Mouse (Mus musculus) left cerebral cortex, postnatal 25 days (tissue): ENCODE results near the gene Strc. TPM values are rescaled to one million over a fixed set of nuclear protein-coding genes. Genes with fewer than 3 reads are reported as not detected.
A peak's percentile ranks its signal among the peaks of the same experiment; 100 is the strongest.

ENCODE experiments used
- DNase-seq, 2 experiments: peaks; one replicate each; pipeline ENCODE4 v3.0.0; 2022; ENCODE audit warnings: low spot score in 2 of 2, mixed read lengths in 1 of 2
- intact Hi-C: fragments of 180-260 bp; cut with DNase I; formaldehyde crosslinking; loops from one replicate; pipeline ENCODE4 v1.15.1; 2025
- total RNA-seq, 2 experiments: library from RNA; stranded (reverse); gene quantifications; 2 replicates each; pipeline ENCODE4 v1.2.3; 2021

The Strc gene
- total RNA-seq, 2 experiments from 2014 or later, result 0.09 to 0.62 TPM

- intact Hi-C loops, result loop anchor here (5.0 kb wide), 1 partner anchor 161 kb away; no protein-coding TSS in a partner anchor
These were observed 28.6 kb downstream of the Strc start for GRCm38 (mm10) chr2:121358381-121358780.

GRCm38 (mm10) chr2:121357961-121358360, 29.0 kb downstream of the Strc start:
- intact Hi-C loops, result loop anchor here (2.0 to 5.0 kb wide), 2 partner anchors 39 to 161 kb away; no protein-coding TSS in a partner anchor

More at GRCm38 (mm10) chr2:121358381-121358780, 28.6 kb downstream of the Strc start:
- peak; percentile 84 to 92 for DNase-seq

DNA sequence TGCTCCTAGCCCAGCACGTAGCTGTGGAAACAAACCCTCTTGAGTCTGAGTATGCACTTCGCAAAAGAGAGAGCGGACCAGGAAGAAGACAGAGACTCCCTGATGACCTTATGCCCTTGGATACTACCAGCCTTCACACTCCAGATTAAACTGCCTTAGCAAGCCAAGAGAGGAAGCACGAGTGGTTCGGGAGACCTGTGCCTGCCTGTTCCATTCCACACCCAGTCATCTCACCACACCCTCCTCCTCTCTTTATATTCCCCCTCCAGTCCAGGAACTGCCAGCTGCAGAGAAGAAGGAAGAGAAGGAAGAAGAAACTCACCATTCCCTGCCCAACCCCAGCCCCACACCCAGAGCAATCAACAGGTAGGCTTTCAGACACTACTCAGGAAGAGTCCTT, 29.5 kb downstream of the Strc start, which contains the start of gene Ckmt1:
Ckmt1 (plus strand) TSS at position 221 of the 400 bp plus-strand sequence.
- intact Hi-C loops, result loop anchor here (2.0 to 5.0 kb wide), 2 partner anchors 39 to 160 kb away; no protein-coding TSS in a partner anchor
- no peak for DNase-seq

More at GRCm38 (mm10) chr2:121357961-121358360, 29.0 kb downstream of the Strc start:
- DNase-seq, result no peak

DNA sequence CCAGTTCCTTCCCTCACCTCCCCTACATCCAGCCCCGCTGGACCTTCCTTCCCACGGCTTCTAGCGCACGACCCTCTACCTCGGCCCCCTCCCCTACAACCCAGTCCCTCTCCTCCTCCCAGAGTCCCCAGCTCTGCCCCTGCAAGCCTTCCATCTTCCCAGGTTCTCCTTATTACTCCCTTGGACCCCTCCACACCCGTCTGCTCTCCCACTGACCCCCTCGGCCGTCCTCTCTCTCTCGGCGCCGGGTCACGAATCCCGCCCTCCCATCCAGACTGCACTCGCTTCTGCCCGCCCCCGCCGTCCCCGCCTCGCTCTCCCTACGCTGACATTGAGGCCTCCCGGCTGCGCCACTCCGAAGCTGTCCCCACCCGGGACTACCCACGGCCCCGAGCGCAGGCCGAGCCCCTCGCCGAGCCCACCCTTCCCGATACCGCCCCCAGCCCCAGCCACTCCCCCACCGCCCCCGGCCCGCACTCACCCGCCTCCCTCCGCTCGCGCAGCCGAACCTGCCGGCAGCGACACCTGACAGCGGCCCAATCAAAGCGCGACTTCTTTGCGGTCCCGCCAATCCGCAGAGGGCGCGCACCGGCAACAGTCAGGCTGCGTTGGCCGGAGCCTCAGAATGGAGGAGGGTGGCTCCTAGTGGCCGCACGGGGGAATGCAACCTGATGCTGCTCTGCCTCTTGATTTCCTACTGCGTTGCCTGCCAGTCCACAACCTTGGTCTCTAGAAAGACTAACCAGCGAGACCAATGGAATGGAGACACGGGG, 32.0 kb downstream of the Strc start, which contains the start of gene Ppip5k1:
Ppip5k1 (minus strand) TSS at position 577 of the 773 bp plus-strand sequence.
- intact Hi-C loops, result loop anchor here (5.0 kb wide), 1 partner anchor 158 kb away; no protein-coding TSS in a partner anchor
- DNase-seq, result peak; percentile 99

- DNase-seq, result peak in 1 of 2 experiments; percentile 18
- intact Hi-C loops, result no loop called here
These were observed 32.6 kb downstream of the Strc start for GRCm38 (mm10) chr2:121354378-121354777.

DNA sequence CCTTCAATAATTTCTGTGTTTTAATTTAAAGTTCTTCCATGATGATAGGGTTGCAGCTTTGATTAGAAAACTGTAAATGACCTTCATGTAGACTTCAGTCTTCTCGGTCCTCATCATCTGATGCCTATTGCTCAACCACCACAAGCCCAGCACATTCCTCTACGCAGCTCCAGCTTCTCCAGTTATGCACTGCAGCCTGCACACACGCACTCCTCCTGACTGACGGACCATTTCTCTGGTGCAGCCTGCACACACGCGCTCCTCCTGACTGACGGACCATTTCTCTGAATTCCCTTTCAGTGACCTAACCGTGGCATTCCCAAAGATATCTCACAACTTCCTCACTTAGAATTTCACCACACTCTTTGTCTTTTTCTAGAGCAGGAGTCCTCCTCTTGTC, 33.8 kb downstream of the Strc start:
- intact Hi-C loops, result no loop called here
- no peak for DNase-seq

DNA sequence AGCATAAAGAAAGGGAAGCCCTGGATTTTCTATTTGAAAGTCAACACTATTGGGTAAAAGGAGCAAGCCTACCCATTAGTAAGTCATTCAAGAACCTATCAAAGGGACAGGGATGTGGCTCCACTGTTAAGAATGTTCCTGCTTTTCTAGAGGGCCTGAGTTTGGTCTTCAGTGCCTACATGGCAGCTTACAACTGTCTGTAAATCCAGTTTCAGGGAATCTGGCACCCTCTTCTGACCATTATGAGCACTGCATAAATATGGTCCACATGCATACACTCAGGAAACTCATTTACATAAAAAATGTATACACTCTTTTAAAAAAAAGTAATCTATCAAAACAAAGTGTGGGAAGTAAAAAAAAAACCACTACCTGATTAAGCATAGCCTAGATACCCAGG, 47.9 kb downstream of the Strc start:
- no peak for DNase-seq
- intact Hi-C loops, result no loop called here

- intact Hi-C loops, result no loop called here
- no peak for DNase-seq
These were observed 57.5 kb downstream of the Strc start for GRCm38 (mm10) chr2:121329492-121329891.

- DNase-seq, result no peak
- intact Hi-C loops, result no loop called here
These were observed 63.1 kb downstream of the Strc start for GRCm38 (mm10) chr2:121323693-121324470.

DNA sequence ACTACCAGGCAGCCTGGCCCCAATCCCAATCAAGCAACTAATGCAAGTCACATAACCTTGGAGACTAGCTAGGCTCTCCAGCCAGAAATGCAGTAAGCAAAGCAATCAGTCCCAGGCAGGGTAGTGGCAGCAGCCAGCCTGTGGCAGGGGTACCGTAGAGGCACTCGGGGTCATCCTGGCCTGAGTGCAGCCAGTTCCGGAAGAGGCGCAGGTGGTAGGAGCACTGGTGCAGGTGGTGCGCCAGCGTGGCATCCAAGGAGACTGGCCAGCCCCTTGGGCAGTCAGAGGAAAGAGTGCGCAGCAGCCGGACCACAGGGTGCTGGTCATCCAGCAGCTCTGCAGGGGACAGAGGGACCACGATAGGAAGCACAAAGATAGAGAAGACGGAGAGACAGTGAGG, 63.9 kb downstream of the Strc start:
- intact Hi-C loops, result no loop called here
- DNase-seq, result no peak

DNA sequence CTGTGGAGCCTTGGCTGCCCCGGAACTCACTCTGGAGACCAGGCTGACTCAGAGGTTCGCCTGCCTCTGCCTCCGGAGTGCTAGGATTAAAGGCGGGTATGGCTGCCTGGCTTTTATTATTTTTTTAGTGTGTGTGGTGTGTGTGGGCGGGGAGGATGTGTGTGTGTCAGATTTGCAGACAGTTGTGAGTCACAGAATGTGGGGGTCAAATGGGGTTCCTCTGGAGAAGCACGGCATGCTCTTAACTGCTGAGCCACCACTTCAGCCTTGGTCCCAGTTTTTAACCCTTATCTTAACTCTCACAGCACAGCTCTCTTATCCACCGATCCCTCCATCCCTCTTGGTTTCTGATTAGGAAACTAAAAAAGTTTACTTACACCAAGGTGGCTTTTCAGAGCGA, 70.7 kb downstream of the Strc start:
- DNase-seq, result no peak
- intact Hi-C loops, result no loop called here

Other genes starting within 250 kb of the Strc start
- 10 to 100 TPM; 20.0 to 22.1 TPM for gene Adal, start 246.7 kb downstream of the Strc start, total RNA-seq
- gene Lcmt2, start 246.5 kb downstream of the Strc start, total RNA-seq, result 1 to 10 TPM; 7.9 to 8.1 TPM
- 10 to 100 TPM; 44.7 to 49.4 TPM for gene Tubgcp4, start 216.5 kb downstream of the Strc start, total RNA-seq
- gene Zscan29, start 216.0 kb downstream of the Strc start, total RNA-seq, result 1 to 10 TPM; 6.5 to 7.1 TPM
- 100 to 1,000 TPM; 131 to 158 TPM for gene Trp53bp1, start 115.8 kb downstream of the Strc start, total RNA-seq
- gene Map1a, start 97.6 kb downstream of the Strc start, total RNA-seq, result 100 to 1,000 TPM; 524 to 622 TPM
- 100 to 1,000 TPM; 111 to 122 TPM for gene Ppip5k1, start 31.8 kb downstream of the Strc start, total RNA-seq
- gene Ckmt1, start 29.5 kb downstream of the Strc start, total RNA-seq, result 100 to 1,000 TPM; 371 to 391 TPM
- 100 to 1,000 TPM; 207 to 216 TPM for gene Pdia3, start 26.6 kb upstream of the Strc start, total RNA-seq
- 1 to 10 TPM; 4.2 to 5.7 TPM for gene Catsper2, start 26.6 kb upstream of the Strc start, total RNA-seq
- not detected for gene Ell3, start 57.1 kb upstream of the Strc start, total RNA-seq
- 100 to 1,000 TPM; 188 to 195 TPM for gene Serf2, start 62.0 kb upstream of the Strc start, total RNA-seq
- 10 to 100 TPM; 13.9 to 16.1 TPM for gene Hypk, start 66.1 kb upstream of the Strc start, total RNA-seq
- under 1 TPM; 0.46 to 0.62 TPM for gene Serinc4, start 69.6 kb upstream of the Strc start, total RNA-seq
- gene Mfap1b, start 86.9 kb upstream of the Strc start, total RNA-seq, result 10 to 100 TPM; 39.9 to 40.9 TPM
- gene Mfap1a, start 119.5 kb upstream of the Strc start, total RNA-seq, result 10 to 100 TPM; 35.3 to 38.0 TPM
- 1 to 10 TPM; 4.2 to 4.4 TPM for gene Wdr76, start 119.6 kb upstream of the Strc start, total RNA-seq